Mouse (Mus musculus) heart, postnatal 36 days (tissue): ENCODE data around the gene Pou6f2. TPM values are rescaled to one million over a fixed set of nuclear protein-coding genes. Genes with fewer than 3 reads are reported as not detected.

Experiments used
- DNase-seq, 2 experiments: peaks; one replicate each; pipeline ENCODE4 v3.0.0; 2021 to 2022
- intact Hi-C: fragments of 180-260 bp; cut with DNase I; formaldehyde crosslinking; loops from one replicate; pipeline ENCODE4 v1.15.1; 2025
- total RNA-seq, 2 experiments: library from RNA; stranded (reverse); gene quantifications; 2 replicates each; pipeline ENCODE4 v1.2.3; 2021

Pou6f2 gene
- total RNA-seq, 2 experiments from 2014 or later: not detected

- intact Hi-C loops: no loop called here
- DNase-seq: no peak
These were observed 315.9 kb downstream of the Pou6f2 start for GRCm38 (mm10) chr13:18081443-18082119.
